Mouse (Mus musculus) embryonic stem cell, embryonic (primary cell): ENCODE measurements around the gene Tmed8.

ENCODE experiments used
- CTCF ChIA-PET, 4 experiments: fragments of 300-600 bp in 2 of 4; fragments of 350-600 bp in 2 of 4; sonication (Branson Sonifier 250); formaldehyde crosslinking; loops; one replicate each; lab custom pipeline; 2022; ENCODE audit warnings: inconsistent platforms in 2 of 4; lab: Charles Lee
- POLR2A ChIA-PET, 4 experiments: fragments of 300-600 bp in 2 of 4; fragments of 350-600 bp in 2 of 4; sonication (Branson Sonifier 250); formaldehyde crosslinking; loops; one replicate each; lab custom pipeline; 2022; ENCODE audit warnings: antibody characterized with exemption in 4 of 4, inconsistent platforms in 1 of 4; lab: Charles Lee

Tmed8 gene

DNA sequence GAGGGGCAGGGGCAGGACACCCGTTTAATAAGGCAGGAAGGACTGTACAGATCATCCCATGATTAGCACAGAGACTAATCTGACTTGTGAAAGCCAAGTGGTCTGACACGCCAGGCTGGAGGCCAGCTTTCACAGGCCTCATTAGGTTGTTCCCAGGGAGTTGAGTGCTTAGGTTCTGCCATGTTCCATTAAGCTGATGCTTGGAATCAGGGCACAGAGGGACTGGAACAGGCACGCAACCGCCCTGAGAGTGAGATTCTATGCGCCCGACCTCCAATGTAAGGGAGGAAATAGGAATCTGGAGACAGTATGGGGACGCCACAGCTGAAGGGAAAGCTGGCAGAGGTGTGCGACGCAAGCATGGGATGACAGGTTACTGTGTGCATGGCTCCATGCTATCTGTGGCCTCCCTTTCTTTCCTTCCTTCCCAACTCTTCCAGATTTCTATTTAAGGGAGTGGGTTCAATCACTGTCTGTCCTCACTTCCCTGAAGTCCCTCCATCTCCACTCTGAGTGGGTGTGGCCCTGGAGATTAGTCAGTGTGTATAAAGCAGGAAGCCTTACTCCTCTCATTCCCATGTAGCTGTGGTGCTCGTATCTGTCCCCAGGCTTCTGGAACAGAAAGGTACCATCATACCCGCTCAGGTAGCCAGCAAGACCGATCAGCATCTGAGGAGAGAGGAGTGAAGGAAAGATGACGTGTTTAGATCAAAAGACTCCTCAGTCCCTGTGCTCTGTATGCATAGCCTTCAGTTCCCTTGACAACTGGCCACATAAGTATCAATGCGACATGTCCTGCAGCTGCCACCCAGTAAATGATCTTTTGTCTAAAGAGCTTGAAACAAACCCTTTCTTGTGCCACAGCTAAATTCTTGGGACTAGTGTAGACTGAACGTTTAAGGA lies 62.6 kb downstream of the Tmed8 start:
- POLR2A ChIA-PET: interaction anchor here (0.5 to 4.4 kb wide), 16 partner anchors 9 to 1658 kb away, joined by 3 to 26 read pairs (median 4); partner anchors contain the start of genes Pomt2 (in 3 of the 4), Gstz1 (in 2 of the 4) and Sptlc2 (in 1 of the 4)
- CTCF ChIA-PET: interaction anchor here in 2 of 4 experiments (0.6 kb wide), 2 partner anchors 85 to 104 kb away, joined by 3 to 15 read pairs; no protein-coding TSS in a partner anchor

DNA sequence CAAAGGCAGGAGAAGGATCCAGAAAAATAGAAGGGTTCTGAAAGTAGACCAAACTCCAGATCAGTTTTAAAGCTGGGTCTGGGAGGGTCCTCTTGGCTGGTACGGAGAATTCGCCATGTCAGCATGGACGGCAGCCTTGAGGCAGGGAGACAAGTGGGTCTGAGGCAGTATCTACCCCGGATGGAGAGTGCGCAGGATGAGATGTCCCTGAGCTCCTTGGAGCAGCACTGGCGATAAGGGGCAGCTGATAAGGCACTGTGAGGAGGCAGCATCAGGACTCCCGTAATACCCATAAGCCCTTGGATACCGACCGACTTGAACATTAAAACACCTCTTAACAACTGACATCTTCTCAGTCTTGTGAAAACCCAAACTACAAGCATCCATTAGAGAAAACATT lies 67.5 kb downstream of the Tmed8 start:
- ChIA-PET CTCF (interaction anchor here in 1 of 4 experiments (0.7 kb wide), 1 partner anchor 24 kb away, joined by 4 read pairs; no protein-coding TSS in a partner anchor), POLR2A (interaction anchor here in 2 of 4 experiments (1.1 to 1.6 kb wide), 2 partner anchors 15 to 16 kb away, joined by 5 to 8 read pairs; partner anchors contain the start of gene Pomt2 (in 2 of the 2))

DNA sequence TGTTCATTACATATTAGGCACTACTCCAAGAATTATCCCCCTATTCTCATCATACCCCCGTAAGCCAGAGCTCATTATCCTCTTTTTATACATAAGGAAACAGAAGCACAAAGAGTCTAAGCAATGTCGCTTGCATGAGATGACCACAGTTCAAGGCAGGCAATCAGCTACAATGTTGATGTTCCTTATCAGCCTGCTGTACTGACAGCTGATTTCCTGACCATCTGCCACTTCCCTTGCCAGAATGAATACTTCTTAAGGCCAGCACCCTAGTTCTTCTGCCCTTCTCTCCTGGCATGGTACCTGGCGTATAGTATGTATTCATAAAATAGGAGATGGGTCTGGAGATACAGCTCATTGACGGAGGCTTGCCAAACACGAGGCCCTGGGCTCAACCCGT lies 68.0 kb downstream of the Tmed8 start:
- POLR2A ChIA-PET: interaction anchor here in 2 of 4 experiments (0.7 to 1.6 kb wide), 4 partner anchors 11 to 16 kb away, joined by 3 to 8 read pairs (median 4); partner anchors contain the start of gene Pomt2 (in 2 of the 2)
- CTCF ChIA-PET: interaction anchor here in 1 of 4 experiments (0.7 kb wide), 1 partner anchor 25 kb away, joined by 4 read pairs; no protein-coding TSS in a partner anchor

DNA sequence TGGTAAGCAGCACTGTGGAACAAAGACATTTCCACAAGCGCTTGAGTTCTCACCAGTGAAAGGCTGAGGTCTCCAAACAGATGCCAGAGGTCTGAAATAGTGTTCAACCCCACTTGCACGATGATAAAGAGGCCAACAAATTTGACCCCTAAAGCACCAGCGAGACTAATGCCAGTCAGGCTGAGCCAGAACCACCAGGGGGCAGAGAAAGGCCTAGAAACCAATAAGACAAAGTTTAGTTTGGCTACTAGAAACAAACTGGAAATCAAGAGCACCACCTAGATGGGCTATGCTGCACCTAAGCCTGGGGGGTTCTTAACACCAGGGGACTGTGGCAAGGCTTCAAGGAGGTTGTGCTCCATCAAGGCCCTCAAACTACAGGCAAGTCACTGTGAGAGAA lies 68.6 kb downstream of the Tmed8 start:
- ChIA-PET CTCF (no interaction called here), POLR2A (interaction anchor here in 1 of 4 experiments (0.9 to 1.3 kb wide), 2 partner anchors 12 to 16 kb away, joined by 3 to 5 read pairs; partner anchors contain the start of genes Gstz1 and Pomt2)

DNA sequence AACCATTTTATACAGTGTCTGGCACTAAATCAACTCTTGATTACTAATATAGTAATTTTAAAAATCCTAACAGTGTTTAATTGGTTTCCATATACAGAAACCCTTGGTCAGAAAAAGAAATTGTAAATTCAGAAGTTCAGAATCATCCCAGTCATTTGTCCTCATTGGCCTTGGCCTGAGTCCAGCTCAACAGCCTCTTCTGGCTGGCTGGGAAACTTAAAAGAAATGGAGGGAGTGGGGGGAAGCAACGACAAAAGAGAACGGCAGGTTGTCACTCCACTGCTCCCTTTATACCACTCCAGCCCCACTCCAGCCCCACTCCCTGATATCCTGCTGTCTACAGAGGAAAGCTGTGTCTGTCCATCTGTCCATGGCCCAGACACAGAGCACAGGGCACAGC lies 69.1 kb downstream of the Tmed8 start:
- CTCF ChIA-PET: no interaction called here
- POLR2A ChIA-PET: interaction anchor here in 1 of 4 experiments (1.3 kb wide), 1 partner anchor 16 kb away, joined by 5 read pairs; the partner anchor contains the start of genes Gstz1 and Pomt2

DNA sequence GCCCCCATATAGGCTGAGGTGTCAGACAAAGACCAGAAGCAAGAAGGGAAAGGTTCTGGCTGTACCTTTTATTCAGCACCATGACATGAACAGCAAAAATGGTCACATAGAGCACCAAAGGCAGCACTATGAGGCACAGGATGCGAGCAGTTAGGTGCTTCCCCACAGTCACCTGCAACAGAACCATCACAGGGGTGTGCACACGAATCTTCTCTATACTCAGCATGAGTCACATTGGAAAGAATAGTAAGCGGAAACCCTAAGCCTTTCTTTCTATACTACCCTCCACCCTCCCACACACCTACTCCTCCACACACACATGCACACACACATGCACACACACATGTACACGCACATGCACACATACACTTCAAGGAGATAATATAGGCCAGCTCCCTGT lies 70.0 kb downstream of the Tmed8 start:
- POLR2A ChIA-PET: interaction anchor here in 1 of 4 experiments (0.7 kb wide), 1 partner anchor 686 kb away, joined by 3 read pairs; no protein-coding TSS in a partner anchor
- CTCF ChIA-PET: interaction anchor here in 1 of 4 experiments (0.6 kb wide), 1 partner anchor 151 kb away, joined by 5 read pairs; no protein-coding TSS in a partner anchor

DNA sequence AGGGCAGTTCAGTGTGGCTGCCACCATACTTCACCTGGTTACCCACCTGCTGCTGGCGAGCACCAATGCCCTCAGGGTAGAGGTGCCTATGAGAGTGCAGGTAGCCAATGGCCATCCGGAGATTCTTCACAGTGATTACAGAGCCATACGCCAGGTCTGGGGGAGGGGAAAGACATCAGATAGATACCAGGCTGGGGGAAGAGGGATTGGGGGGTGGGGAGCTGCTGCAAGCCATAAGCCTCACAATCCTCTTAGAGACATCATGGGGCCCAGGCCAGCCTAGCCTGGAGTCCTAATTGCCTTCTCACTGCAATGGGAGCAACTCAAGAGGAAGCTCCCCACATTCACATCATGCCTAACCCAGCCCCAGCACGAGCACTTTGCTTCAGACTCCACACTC lies 73.0 kb downstream of the Tmed8 start:
- POLR2A ChIA-PET: interaction anchor here in 1 of 4 experiments (0.7 to 1.4 kb wide), 3 partner anchors 11 to 38 kb away, joined by 3 read pairs; no protein-coding TSS in a partner anchor

DNA sequence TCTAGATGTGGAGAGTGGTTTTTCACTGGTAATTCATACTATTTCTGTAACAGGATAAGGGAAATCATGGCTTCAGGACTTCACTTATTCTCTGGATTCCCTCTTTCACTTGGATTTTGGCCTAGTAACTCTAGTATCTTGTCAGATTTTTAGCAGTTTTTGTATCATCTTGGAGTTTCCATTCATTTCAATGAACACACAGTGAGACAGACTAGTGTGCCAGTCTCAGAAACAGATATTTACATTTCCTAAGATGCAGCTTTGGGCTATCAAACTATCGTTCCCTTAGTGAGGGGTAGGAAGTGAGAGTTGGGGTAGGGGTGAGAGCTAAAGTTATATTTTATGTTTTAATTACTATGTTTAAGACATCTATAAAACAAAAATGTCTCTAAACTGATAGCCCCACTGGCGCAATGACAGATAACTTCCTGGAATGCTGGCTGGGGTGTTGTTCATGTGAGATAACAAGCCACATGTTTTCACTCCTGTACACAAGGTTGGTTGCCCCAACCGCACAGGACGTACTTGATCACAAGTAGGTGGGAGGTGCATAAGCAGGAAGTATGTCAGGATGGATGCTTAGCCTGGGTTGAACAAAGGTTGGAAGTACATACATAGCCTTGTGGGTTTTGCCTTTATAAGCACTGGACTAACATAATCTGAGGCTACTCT lies 78.2 kb downstream of the Tmed8 start:
- ChIA-PET POLR2A (no interaction called here), CTCF (no interaction called here)

More for the DNA sequence above, 73.0 kb downstream of the Tmed8 start:
- CTCF ChIA-PET: interaction anchor here in 1 of 4 experiments (0.6 kb wide), 1 partner anchor 93 kb away, joined by 3 read pairs; no protein-coding TSS in a partner anchor
